Mouse (Mus musculus) central nervous system, embryonic 14 days (tissue): ENCODE data around the gene Bod1. TPM values are rescaled to one million over a fixed set of nuclear protein-coding genes. Genes with fewer than 3 reads are reported as not detected.

Experiments
- polyA plus RNA-seq: library from polyadenylated mRNA; depleted of rRNA; stranded (reverse); fragments of >200 nt; gene quantifications from 2 replicates; pipeline ENCODE4 v1.2.3, GENCODE M21; 2012; rRNA removed

Bod1 gene
- 189 and 209 TPM in 2 replicates for polyA plus RNA-seq

DNA sequence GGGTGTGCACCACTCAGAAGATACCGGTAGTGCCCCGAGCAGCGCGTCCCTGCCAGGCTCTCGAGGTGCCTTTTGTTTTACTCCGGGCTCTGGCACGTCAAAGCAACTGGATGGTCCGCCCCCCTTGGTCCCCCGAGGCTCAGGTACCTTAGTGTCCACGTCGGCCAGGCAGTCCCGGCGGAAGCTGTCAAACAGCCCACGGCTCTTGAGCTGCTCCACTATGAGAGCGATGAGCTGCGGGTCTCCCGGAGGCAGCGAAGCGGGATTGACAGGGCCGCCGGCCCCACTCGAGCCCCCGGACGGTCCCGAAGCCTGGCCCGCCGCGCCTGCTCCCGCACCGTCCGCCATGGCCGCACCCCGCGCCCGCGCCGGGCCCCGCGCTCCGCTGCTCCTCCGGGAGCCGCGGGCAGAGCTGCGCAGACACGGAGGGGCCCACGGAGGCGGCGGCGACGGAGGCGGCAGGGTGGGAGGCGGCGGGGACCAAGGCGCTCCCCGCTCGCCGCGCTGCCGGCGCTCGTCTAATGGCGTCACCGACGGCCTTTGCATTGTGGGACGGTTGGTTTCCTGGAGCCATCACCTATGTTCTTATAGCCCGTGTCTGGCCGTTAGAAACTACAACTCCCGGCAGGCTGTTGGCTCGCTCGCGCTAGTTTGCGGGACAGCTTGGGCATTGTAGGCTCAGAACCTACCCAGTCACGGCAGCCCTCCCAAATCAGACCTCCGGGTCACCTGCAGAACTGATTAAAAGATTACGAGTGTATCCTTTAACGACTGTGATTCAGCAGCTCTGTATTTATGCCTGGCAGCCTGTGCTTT is at the start of gene Bod1:
TSS of gene Bod1 (minus strand) at position 532 of the 816 bp plus-strand sequence.

Other genes with a start within 250 kb of the Bod1 start
- gene Cpeb4, start 200.3 kb upstream of the Bod1 start, polyA plus RNA-seq = 26.1 and 30.8 TPM in 2 replicates